Mouse (Mus musculus) retina, postnatal 1 day (tissue): ENCODE data around the gene A730009L09Rik.

ENCODE experiments used
- DNase-seq: peaks from one replicate; pipeline ENCODE4 v3.0.0-alpha.2; 2012

The A730009L09Rik gene

GRCm38 (mm10) chr16:84560279-84560602, 45.3 kb downstream of the A730009L09Rik start:
- no peak for DNase-seq
